Mouse (Mus musculus) megakaryocyte, adult 5-6 weeks (primary cell): Measurements from ENCODE around the gene Acvr2a. TPM values are rescaled to one million over a fixed set of nuclear protein-coding genes. Genes with fewer than 3 reads are reported as not detected.

Experiments
- ATAC-seq: 2 replicates; pipeline ENCODE4 v1.8.0; 2016; ENCODE audit warnings: mild to moderate bottlenecking, inconsistent platforms; ENCODE audit not compliant: poor library complexity, severe bottlenecking
- total RNA-seq, 2 experiments: library from RNA; stranded (forward) in 1 of 2; stranded (reverse) in 1 of 2; fragments of 153-499, 151-499 nt in 1 of 2; fragments of 221-1000, 200-1000 nt in 1 of 2; gene quantifications; 2 replicates each; pipeline versions ENCODE4 v1.2.3 to v1.2.4; 2015 to 2017

Gene Acvr2a
- total RNA-seq (2015), result 3.4 and 4.1 TPM in 2 replicates
- 3.9 and 4.7 TPM in 2 replicates for total RNA-seq (2017)

GRCm38 (mm10) chr2:48813371-48814222 is at the start of gene Acvr2a:
TSS of gene Acvr2a (plus strand) at chr2:48814109.
- ATAC-seq, result peak; percentile 64

- ATAC-seq, result peak; percentile 87
Observed at GRCm38 (mm10) chr2:48766513-48766912, 47.4 kb upstream of the Acvr2a start.

- peak; percentile 67 for ATAC-seq
Observed at GRCm38 (mm10) chr2:48767778-48768177, 46.1 kb upstream of the Acvr2a start.

- ATAC-seq, result no peak
Observed at GRCm38 (mm10) chr2:48768219-48768618, 45.7 kb upstream of the Acvr2a start.

GRCm38 (mm10) chr2:48770100-48770499 is 43.8 kb upstream of the Acvr2a start:
- peak; percentile 52; the same call in 1 of the 2 replicates for ATAC-seq

- ATAC-seq, result no peak
Observed at GRCm38 (mm10) chr2:48770634-48771033, 43.3 kb upstream of the Acvr2a start.

- ATAC-seq, result no peak
Observed at GRCm38 (mm10) chr2:48775281-48775680, 38.6 kb upstream of the Acvr2a start.

- ATAC-seq, result no peak
Observed at GRCm38 (mm10) chr2:48788901-48789300, 25.0 kb upstream of the Acvr2a start.

GRCm38 (mm10) chr2:48814223-48815038 is 522 bp downstream of the Acvr2a start:
- ATAC-seq, result peak; percentile 14; the same call in 1 of the 2 replicates

- ATAC-seq, result no peak
Observed at GRCm38 (mm10) chr2:48815039-48815590, 1.2 kb downstream of the Acvr2a start.

- ATAC-seq, result peak; percentile 55
Observed at GRCm38 (mm10) chr2:48816141-48817028, 2.5 kb downstream of the Acvr2a start.

GRCm38 (mm10) chr2:48825878-48826277 is 12.0 kb downstream of the Acvr2a start:
- no peak for ATAC-seq

- no peak for ATAC-seq
Observed at GRCm38 (mm10) chr2:48826380-48826779, 12.5 kb downstream of the Acvr2a start.

GRCm38 (mm10) chr2:48830492-48830891 is 16.6 kb downstream of the Acvr2a start:
- no peak for ATAC-seq

- ATAC-seq, result no peak
Observed at GRCm38 (mm10) chr2:48832305-48832704, 18.4 kb downstream of the Acvr2a start.

- no peak for ATAC-seq
Observed at GRCm38 (mm10) chr2:48833884-48834450, 20.1 kb downstream of the Acvr2a start.

GRCm38 (mm10) chr2:48841611-48842470 is 27.9 kb downstream of the Acvr2a start:
- peak; percentile 68; the same call in 1 of the 2 replicates for ATAC-seq

- ATAC-seq, result no peak
Observed at GRCm38 (mm10) chr2:48846689-48847398, 32.9 kb downstream of the Acvr2a start.
